Mouse (Mus musculus) cerebellum, postnatal 25 days (tissue): ENCODE measurements around the gene Pf4.
"Not testable (repeated sequence)": the region's sequence is repeated elsewhere in the genome, so short reads cannot be mapped to it uniquely, and the experiment has no call there.

Experiments used
- DNase-seq, 2 experiments: peaks; one replicate each; pipeline ENCODE4 v3.0.0; 2021; ENCODE audit warnings: mixed read lengths in 2 of 2

The Pf4 gene

GRCm38 (mm10) chr5:90788114-90788513 is 15.9 kb downstream of the Pf4 start:
- DNase-seq: no peak

DNA sequence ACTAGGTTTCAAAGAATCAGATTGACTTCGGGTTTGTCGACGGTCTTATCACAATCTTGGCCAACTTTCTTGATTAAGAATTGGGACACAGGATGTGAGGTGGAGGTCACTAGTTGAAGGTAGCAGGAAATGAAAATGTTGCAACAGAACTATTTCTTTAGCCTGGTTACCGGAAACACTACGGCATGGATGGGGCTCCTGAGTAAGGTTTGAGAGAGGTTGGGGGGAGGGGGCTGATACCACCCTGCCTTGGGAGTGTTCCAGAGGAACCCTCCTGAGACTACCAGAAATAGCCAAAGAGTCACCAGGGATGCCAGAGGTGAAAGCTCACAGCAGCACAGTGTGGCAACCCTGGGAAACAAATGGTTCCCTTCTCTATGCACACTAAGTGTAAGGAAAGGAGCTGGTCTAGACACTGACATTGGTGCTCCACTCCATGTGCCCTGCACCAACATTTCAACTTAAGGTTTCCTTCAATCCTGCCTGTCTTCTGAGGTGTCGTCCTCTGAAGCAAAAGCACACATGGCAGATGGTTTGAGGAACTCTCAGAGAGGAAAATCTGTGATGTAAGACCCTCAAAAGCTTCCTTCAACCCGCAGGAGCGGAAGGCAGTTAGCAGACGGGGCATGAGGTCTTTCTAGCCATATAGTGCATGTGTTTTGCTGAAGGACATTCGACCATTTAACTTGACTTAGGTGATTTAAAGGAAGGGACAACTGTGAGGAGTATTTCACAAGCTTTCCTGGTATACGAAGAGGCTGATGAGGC is 17.3 kb downstream of the Pf4 start:
- no peak for DNase-seq

- DNase-seq: no peak
These were observed 17.9 kb downstream of the Pf4 start for GRCm38 (mm10) chr5:90790074-90790502.

GRCm38 (mm10) chr5:90794195-90794625 is 22.0 kb downstream of the Pf4 start, which contains the start of gene Cxcl15:
Gene Cxcl15, plus strand, starts transcription at chr5:90794534.
- no peak for DNase-seq

DNA sequence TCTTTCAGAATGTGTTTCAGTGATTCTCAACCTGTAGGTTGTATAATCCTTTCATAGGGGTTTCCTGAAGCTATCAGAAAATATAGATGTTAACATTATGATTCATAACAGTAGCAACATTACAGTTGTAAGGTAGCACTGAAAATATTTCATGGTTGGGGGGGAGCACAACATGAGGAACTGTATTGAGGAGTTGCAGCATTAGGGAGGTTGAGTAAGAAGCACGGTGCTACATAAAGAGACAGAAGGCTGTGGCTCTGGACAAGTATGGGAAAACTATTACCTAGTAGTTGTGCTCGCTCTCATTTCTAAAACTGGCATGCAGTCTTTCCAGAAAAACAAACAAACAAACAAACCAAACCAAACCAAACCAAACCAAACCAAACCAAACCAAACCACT is 23.2 kb downstream of the Pf4 start:
- DNase-seq: not testable (repeated sequence)

GRCm38 (mm10) chr5:90804574-90804973 is 32.3 kb downstream of the Pf4 start:
- no peak for DNase-seq

DNA sequence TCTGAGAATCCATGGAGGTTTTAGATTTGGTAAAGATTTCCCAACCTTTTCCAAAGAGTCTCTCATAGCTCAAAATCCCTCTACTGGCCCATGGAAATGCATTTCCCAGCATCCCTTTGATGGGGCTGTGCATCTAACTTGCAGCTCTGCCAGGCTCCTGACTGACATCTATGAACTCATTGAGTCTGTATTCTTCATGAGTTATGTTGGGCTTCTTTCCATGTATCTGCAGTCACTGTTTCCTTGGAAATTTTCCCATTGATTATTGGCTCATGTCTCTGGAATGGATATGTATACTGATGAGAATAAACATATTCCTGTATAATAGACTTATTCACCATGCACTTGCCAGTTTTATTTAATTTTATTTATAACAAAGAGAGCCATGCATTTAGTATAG is 33.8 kb downstream of the Pf4 start:
- DNase-seq: no peak

GRCm38 (mm10) chr5:90807176-90807950 is 35.1 kb downstream of the Pf4 start:
- DNase-seq: no peak

- no peak for DNase-seq
These were observed 47.5 kb downstream of the Pf4 start for GRCm38 (mm10) chr5:90819756-90820155.
